Mouse (Mus musculus): ENCODE results near the gene Gm4881. TPM values are rescaled to one million over a fixed set of nuclear protein-coding genes. Genes with fewer than 3 reads are reported as not detected.
A peak's percentile ranks its signal among the peaks of the same experiment; 100 is the strongest.

The Gm4881 gene
- polyA plus RNA-seq, 1 experiment from 2014 or later, result not detected

DNA sequence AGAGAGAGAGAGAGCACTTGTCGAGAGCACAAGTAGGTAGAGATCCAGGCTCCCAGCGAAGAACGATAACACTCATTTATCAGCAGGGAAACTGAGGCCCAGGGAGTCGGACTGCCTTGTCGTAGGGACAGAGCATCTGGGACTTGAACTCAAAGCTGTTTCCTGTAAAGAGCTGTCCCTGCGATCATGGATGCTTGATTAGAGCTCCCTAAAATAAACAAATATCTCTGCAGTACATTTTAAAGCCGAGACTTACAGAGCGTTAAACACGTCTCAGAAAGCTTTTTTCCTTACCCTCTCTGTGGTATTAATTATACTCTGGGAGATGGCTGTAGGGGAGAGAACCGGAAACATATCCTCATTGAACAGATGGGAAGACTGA, 40.9 kb downstream of the Gm4881 start:
- Histone ChIP-seq H3K27me3 (replicated peaks; ENCODE audit: insufficient read depth, low read length) (no peaks in the 10 kb centered on the region), H3K4me2 (replicated peaks; ENCODE audit: low read depth, low read length) (peak overlapping the region; percentile 89), H3K27ac (ENCODE audit: low read length) (peak overlapping the region; percentile 95), H3K9me3 (ENCODE audit: low read length) (no peaks in the 10 kb centered on the region), H3K4me3 (ENCODE audit: low read depth, low read length) (peak overlapping the region; percentile 74), H3K36me3 (ENCODE audit: insufficient read depth, low read length) (peaks cover under 1% of the 10 kb centered on the region; the same call in 1 of the 2 replicates), H3K4me1 (ENCODE audit: insufficient read depth, low read depth, low read length) (peaks cover 17% of the 10 kb centered on the region; the same call in 1 of the 2 replicates), H3K9ac (replicated peaks; ENCODE audit: low read depth) (peak overlapping the region; percentile 86)
- no peak for ATAC-seq
- WGBS, result 8% methylated on average over 10 of the region's 10 CpGs
- peak; percentile 34 for DNase-seq (ENCODE audit: low spot score)
- TF ChIP-seq CTCF (IDR thresholded peaks at IDR 0.05), result no peak
- TF ChIP-seq EP300 (IDR thresholded peaks at IDR 0.05), result peak; percentile 32; the same call in 1 of the 2 replicates

DNA sequence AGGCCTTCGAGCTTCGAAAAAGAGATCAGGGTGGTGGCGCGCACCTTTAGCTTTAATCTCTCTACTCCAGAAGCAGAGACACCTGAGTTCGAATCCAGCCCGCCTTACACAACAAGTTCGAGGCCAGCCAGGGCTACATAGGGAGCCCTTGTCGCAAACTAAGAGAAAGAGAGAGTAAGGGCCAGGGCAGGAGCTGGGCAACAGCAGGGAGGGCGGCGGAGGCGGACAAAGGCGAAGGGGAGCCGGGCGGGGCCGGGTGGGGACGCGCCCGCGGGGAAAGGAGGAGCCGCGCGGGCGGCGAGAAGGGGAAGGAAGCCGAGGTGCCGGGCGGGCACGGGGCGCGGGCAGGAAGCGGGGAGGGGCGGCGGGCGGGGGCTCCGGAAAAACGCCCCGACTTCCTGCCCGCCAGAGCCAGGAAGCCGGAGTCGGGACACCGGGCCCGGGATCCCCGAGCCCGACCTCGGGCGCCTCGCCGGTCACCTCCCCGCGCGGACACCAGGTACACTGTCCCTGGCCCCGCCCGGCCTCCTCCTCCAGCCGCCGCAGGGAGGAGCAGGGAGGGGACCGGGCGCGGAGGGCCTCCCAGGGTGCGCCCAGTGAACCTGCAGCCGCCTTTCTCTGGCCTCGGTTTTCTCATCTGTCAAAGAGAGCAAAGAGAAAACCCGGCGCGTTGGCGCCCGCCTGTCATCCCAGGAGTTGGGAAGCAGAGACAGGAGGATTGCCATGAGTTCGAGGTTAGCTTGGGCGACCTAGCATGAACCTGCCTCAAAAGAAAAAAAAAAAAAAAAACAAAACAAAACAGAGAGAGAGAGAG, 41.5 kb downstream of the Gm4881 start, which contains the start of gene Arhgef1:
Gene Arhgef1 (plus strand): TSS at position 283 of the 814 bp plus-strand sequence.
- peak; percentile 59 for ATAC-seq
- Histone ChIP-seq H3K27ac (ENCODE audit: low read length) (peak within 1 kb of the TSS; percentile 95), H3K36me3 (ENCODE audit: insufficient read depth, low read length) (no peaks in the 10 kb centered on the region; the same call in 1 of the 2 replicates), H3K4me1 (ENCODE audit: insufficient read depth, low read depth, low read length) (peaks cover 17% of the 10 kb centered on the region; the same call in 1 of the 2 replicates), H3K4me3 (ENCODE audit: low read depth, low read length) (peak within 1 kb of the TSS; percentile 74), H3K4me2 (replicated peaks; ENCODE audit: low read depth, low read length) (peak within 1 kb of the TSS; percentile 89), H3K9ac (replicated peaks; ENCODE audit: low read depth) (peak within 1 kb of the TSS; percentile 86), H3K27me3 (replicated peaks; ENCODE audit: insufficient read depth, low read length) (no peaks in the 10 kb centered on the region), H3K9me3 (ENCODE audit: low read length) (no peaks in the 10 kb centered on the region)
- peak; percentile 91 for DNase-seq (ENCODE audit: low spot score)
- TF ChIP-seq CTCF (IDR thresholded peaks at IDR 0.05), result no peak
- no peak for TF ChIP-seq EP300 (IDR thresholded peaks at IDR 0.05)
- 4% methylated on average over 54 of the region's 68 CpGs for WGBS

DNA sequence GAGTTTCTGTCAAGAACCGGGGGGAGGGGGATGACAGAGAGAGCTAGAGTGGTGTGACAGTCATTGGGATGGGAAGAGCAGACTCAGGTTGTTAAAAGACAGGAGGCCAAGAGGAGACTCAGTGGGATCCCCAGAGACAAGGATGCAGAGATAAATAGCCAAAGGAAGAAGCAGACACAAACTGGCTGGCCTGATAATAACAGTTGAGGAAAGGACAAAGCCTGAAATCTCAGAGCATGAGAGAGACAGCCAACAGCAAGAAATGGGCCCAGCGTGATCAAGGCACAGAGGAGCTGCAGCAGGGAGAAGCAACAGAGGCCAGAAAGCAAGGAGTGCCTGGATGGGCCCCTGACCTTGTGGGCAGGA, 42.0 kb downstream of the Gm4881 start:
- peak overlapping the region; percentile 95 for H3K27ac ChIP-seq (ENCODE audit: low read length)
- no peak for ATAC-seq
- no peak for TF ChIP-seq CTCF (IDR thresholded peaks at IDR 0.05)
- H3K4me3 ChIP-seq (ENCODE audit: low read depth, low read length), result peak overlapping the region; percentile 74
- peak overlapping the region; percentile 89 for H3K4me2 ChIP-seq (replicated peaks; ENCODE audit: low read depth, low read length)
- H3K4me1 ChIP-seq (ENCODE audit: insufficient read depth, low read depth, low read length), result peaks cover 17% of the 10 kb centered on the region; the same call in 1 of the 2 replicates
- peak overlapping the region; percentile 86 for H3K9ac ChIP-seq (replicated peaks; ENCODE audit: low read depth)
- 29% methylated on average over 2 of the region's 2 CpGs for WGBS
- DNase-seq (ENCODE audit: low spot score), result no peak
- H3K36me3 ChIP-seq (ENCODE audit: insufficient read depth, low read length), result no peaks in the 10 kb centered on the region; the same call in 1 of the 2 replicates
- no peaks in the 10 kb centered on the region for H3K9me3 ChIP-seq (ENCODE audit: low read length)
- no peaks in the 10 kb centered on the region for H3K27me3 ChIP-seq (replicated peaks; ENCODE audit: insufficient read depth, low read length)

DNA sequence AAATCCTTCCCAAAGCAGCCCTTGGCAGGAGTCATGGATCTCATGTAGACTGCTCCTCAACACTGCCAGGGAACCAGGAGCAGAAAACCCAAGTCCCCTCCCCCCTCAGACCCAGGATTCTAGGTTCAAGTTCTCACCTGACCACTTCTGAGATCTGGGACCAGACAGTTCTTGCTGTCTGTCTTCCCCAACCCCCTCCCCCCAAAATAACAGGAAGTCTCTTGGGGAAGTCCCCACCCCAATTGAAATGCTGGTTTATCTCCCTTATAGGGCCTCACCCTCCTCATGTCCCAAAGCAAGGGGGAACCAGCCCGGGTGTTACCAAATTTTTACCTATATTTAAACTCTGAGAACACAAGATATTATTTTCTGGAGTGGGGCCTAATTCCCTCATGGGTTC, 42.5 kb downstream of the Gm4881 start:
- H3K4me2 ChIP-seq (replicated peaks; ENCODE audit: low read depth, low read length), result peak overlapping the region; percentile 89; the same call in 1 of the 2 replicates
- H3K4me1 ChIP-seq (ENCODE audit: insufficient read depth, low read depth, low read length), result peaks cover 13% of the 10 kb centered on the region; the same call in 1 of the 2 replicates
- H3K27ac ChIP-seq (ENCODE audit: low read length), result peak overlapping the region; percentile 95
- whole genome bisulfite sequencing, result 25% methylated on average over 1 of the region's 1 CpGs
- no peaks in the 10 kb centered on the region for H3K27me3 ChIP-seq (replicated peaks; ENCODE audit: insufficient read depth, low read length)
- peak overlapping the region; percentile 86 for H3K9ac ChIP-seq (replicated peaks; ENCODE audit: low read depth)
- DNase-seq (ENCODE audit: low spot score) (peak; percentile 16), ATAC-seq (no peak)
- no peaks in the 10 kb centered on the region; the same call in 1 of the 2 replicates for H3K36me3 ChIP-seq (ENCODE audit: insufficient read depth, low read length)
- TF ChIP-seq EP300 (IDR thresholded peaks at IDR 0.05) (no peak), CTCF (IDR thresholded peaks at IDR 0.05) (no peak)
- H3K9me3 ChIP-seq (ENCODE audit: low read length), result no peaks in the 10 kb centered on the region
- no peak overlapping the region for H3K4me3 ChIP-seq (ENCODE audit: low read depth, low read length)

DNA sequence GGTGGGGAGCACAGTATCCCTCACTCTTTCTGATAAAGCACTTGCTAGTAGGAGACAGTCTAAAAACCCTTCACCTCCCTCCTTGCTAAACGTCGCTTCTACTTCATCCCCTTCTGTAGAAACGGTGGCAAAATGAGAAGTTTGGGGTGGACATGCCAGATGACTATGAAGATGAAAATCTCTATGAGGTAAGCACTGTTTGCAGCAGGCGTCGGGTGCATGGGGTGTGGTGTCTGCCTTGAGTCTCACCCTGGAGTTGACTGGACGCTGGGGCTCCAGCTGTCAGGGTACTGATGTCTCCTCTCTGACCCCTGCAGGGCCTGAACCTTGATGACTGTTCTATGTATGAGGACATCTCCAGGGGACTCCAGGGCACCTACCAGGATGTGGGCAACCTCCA, 43.2 kb downstream of the Gm4881 start:
- Histone ChIP-seq H3K27ac (ENCODE audit: low read length) (no peak overlapping the region), H3K4me3 (ENCODE audit: low read depth, low read length) (no peak overlapping the region), H3K4me2 (replicated peaks; ENCODE audit: low read depth, low read length) (no peak overlapping the region), H3K9me3 (ENCODE audit: low read length) (no peaks in the 10 kb centered on the region), H3K9ac (replicated peaks; ENCODE audit: low read depth) (no peak overlapping the region), H3K4me1 (ENCODE audit: insufficient read depth, low read depth, low read length) (peaks cover 7% of the 10 kb centered on the region; the same call in 1 of the 2 replicates), H3K27me3 (replicated peaks; ENCODE audit: insufficient read depth, low read length) (no peaks in the 10 kb centered on the region), H3K36me3 (ENCODE audit: insufficient read depth, low read length) (no peaks in the 10 kb centered on the region; the same call in 1 of the 2 replicates)
- ATAC-seq (no peak), DNase-seq (ENCODE audit: low spot score) (no peak)
- no peak for TF ChIP-seq CTCF (IDR thresholded peaks at IDR 0.05)
- TF ChIP-seq EP300 (IDR thresholded peaks at IDR 0.05), result no peak
- WGBS, result 54% methylated on average over 6 of the region's 6 CpGs

DNA sequence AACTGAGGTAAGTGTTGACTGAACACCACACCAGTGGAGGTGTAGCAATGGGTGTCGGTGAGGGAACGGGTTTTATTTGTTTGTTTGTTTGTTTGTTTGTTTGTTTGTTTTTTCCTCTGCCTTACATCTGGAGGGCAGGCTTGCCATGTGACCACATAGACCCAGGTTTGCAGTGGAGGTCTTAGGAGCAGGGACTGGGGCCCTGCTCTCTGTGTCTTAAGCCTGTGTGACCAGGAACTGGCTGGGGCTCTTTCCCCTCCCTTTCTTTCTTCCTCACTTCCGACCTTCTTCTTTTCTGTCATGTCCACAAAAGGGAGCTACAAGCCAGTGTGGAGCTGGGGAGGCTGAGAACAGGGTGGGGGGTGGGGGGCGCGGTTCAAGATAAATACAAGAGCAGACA, 46.3 kb downstream of the Gm4881 start:
- Histone ChIP-seq H3K4me2 (replicated peaks; ENCODE audit: low read depth, low read length) (no peak overlapping the region), H3K27ac (ENCODE audit: low read length) (no peak overlapping the region), H3K27me3 (replicated peaks; ENCODE audit: insufficient read depth, low read length) (no peaks in the 10 kb centered on the region), H3K36me3 (ENCODE audit: insufficient read depth, low read length) (no peaks in the 10 kb centered on the region), H3K9me3 (ENCODE audit: low read length) (no peaks in the 10 kb centered on the region), H3K9ac (replicated peaks; ENCODE audit: low read depth) (no peak overlapping the region), H3K4me1 (ENCODE audit: insufficient read depth, low read depth, low read length) (peaks cover 2% of the 10 kb centered on the region; the same call in 1 of the 2 replicates), H3K4me3 (ENCODE audit: low read depth, low read length) (no peak overlapping the region)
- ATAC-seq, result no peak
- TF ChIP-seq EP300 (IDR thresholded peaks at IDR 0.05) (no peak), CTCF (IDR thresholded peaks at IDR 0.05) (no peak)
- DNase-seq (ENCODE audit: low spot score), result no peak
- 58% methylated on average over 5 of the region's 5 CpGs for WGBS
